Mouse (Mus musculus): ENCODE results near the gene Bcor. TPM values are rescaled to one million over a fixed set of nuclear protein-coding genes. Genes with fewer than 3 reads are reported as not detected.
A peak's percentile ranks its signal among the peaks of the same experiment; 100 is the strongest.

Bcor gene
- polyA plus RNA-seq, 1 experiment = 15.8 TPM

GRCm38 (mm10) chrX:12082184-12082583 is 78.0 kb downstream of the Bcor start:
- H3K36me3 ChIP-seq (ENCODE audit: control insufficient read depth, insufficient read depth, low read length, poor library complexity, severe bottlenecking) = no peaks in the 10 kb centered on the region
- H3K4me1 ChIP-seq (ENCODE audit: control insufficient read depth, insufficient read depth, low read length) = no peaks in the 10 kb centered on the region
- no peaks in the 10 kb centered on the region for H3K9me3 ChIP-seq (replicated peaks; ENCODE audit: control insufficient read depth, insufficient read depth, low read length, poor library complexity, severe bottlenecking)
- H3K27ac ChIP-seq (ENCODE audit: insufficient read depth, low read length) = no peak overlapping the region
- no peak overlapping the region for H3K9ac ChIP-seq (ENCODE audit: low read depth, poor library complexity, severe bottlenecking)
- TF ChIP-seq EP300 (IDR thresholded peaks at IDR 0.05; ENCODE audit: insufficient read depth, low read depth, low read length) = no peak
- TF ChIP-seq POLR2A (IDR thresholded peaks at IDR 0.05; ENCODE audit: insufficient read depth, low read length) = no peak
- TF ChIP-seq CTCF (IDR thresholded peaks at IDR 0.05; ENCODE audit: low read depth, low read length) = no peak
- H3K27me3 ChIP-seq (ENCODE audit: control insufficient read depth, insufficient read depth, low read length, poor library complexity, severe bottlenecking) = peaks cover 34% of the 10 kb centered on the region
- no peak overlapping the region for H3K4me3 ChIP-seq (ENCODE audit: low read depth, low read length)

GRCm38 (mm10) chrX:12081741-12082155 is 78.4 kb downstream of the Bcor start:
- H3K27me3 ChIP-seq (ENCODE audit: control insufficient read depth, insufficient read depth, low read length, poor library complexity, severe bottlenecking) = peaks cover 32% of the 10 kb centered on the region
- no peaks in the 10 kb centered on the region for H3K4me1 ChIP-seq (ENCODE audit: control insufficient read depth, insufficient read depth, low read length)
- peak overlapping the region; percentile 27; the same call in 1 of the 2 replicates for H3K4me3 ChIP-seq (ENCODE audit: low read depth, low read length)
- no peak overlapping the region for H3K27ac ChIP-seq (ENCODE audit: insufficient read depth, low read length)
- no peaks in the 10 kb centered on the region for H3K9me3 ChIP-seq (replicated peaks; ENCODE audit: control insufficient read depth, insufficient read depth, low read length, poor library complexity, severe bottlenecking)
- H3K9ac ChIP-seq (ENCODE audit: low read depth, poor library complexity, severe bottlenecking) = no peak overlapping the region
- TF ChIP-seq EP300 (IDR thresholded peaks at IDR 0.05; ENCODE audit: insufficient read depth, low read depth, low read length) (no peak), CTCF (IDR thresholded peaks at IDR 0.05; ENCODE audit: low read depth, low read length) (no peak), POLR2A (IDR thresholded peaks at IDR 0.05; ENCODE audit: insufficient read depth, low read length) (no peak)
- no peaks in the 10 kb centered on the region for H3K36me3 ChIP-seq (ENCODE audit: control insufficient read depth, insufficient read depth, low read length, poor library complexity, severe bottlenecking)

DNA sequence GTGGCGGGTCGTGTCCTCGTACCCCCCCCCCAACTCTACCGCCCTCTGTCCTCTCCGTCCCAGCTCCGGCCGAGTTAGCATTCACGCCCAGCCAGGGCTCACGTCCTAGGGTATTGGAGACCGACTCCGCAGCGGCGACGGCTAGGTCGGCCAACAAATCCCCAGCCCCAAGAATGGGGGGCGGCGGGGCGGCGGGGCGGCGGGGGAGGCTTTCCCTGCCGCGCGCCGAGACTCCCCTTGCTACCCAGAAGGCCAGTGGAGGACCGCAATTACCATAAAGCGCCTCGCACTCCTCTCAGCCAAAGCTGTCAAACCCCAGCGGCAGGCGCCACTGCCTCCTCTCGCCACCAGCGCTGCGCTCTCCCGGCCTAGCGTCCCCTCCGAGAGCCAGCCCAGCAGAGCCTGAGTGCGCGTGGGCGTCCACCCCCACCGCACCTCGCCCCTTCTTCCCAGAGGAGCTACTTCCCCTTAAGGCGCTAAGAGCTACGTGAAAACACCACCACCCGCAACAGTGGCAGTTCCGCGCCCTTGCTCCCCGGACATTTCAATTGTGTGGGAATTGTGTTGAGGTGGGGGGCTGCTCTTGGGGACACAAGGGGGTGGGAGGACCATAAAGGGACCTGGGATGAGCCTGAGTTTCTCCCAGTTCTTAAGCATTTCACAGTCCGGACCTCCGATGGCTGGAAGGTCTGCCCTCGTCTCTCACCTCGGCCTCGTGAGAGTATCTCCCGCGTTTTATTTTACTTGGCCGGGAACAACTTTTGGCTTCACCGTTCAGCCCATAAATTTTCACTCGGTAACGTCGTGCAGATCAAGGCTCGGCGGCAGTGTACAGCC is 79.0 kb downstream of the Bcor start:
- H3K9ac ChIP-seq (ENCODE audit: low read depth, poor library complexity, severe bottlenecking) = peak overlapping the region; percentile 89
- H3K4me3 ChIP-seq (ENCODE audit: low read depth, low read length) = peak overlapping the region; percentile 66
- no peaks in the 10 kb centered on the region for H3K36me3 ChIP-seq (ENCODE audit: control insufficient read depth, insufficient read depth, low read length, poor library complexity, severe bottlenecking)
- no peak for TF ChIP-seq EP300 (IDR thresholded peaks at IDR 0.05; ENCODE audit: insufficient read depth, low read depth, low read length)
- H3K27me3 ChIP-seq (ENCODE audit: control insufficient read depth, insufficient read depth, low read length, poor library complexity, severe bottlenecking) = peaks cover 30% of the 10 kb centered on the region
- H3K9me3 ChIP-seq (replicated peaks; ENCODE audit: control insufficient read depth, insufficient read depth, low read length, poor library complexity, severe bottlenecking) = no peaks in the 10 kb centered on the region
- no peaks in the 10 kb centered on the region for H3K4me1 ChIP-seq (ENCODE audit: control insufficient read depth, insufficient read depth, low read length)
- H3K27ac ChIP-seq (ENCODE audit: insufficient read depth, low read length) = no peak overlapping the region

- H3K4me1 ChIP-seq (ENCODE audit: control insufficient read depth, insufficient read depth, low read length) = no peaks in the 10 kb centered on the region
- peak overlapping the region; percentile 66 for H3K4me3 ChIP-seq (ENCODE audit: low read depth, low read length)
- TF ChIP-seq EP300 (IDR thresholded peaks at IDR 0.05; ENCODE audit: insufficient read depth, low read depth, low read length) = no peak
- TF ChIP-seq CTCF (IDR thresholded peaks at IDR 0.05; ENCODE audit: low read depth, low read length) = no peak
- TF ChIP-seq POLR2A (IDR thresholded peaks at IDR 0.05; ENCODE audit: insufficient read depth, low read length) = no peak
- H3K9me3 ChIP-seq (replicated peaks; ENCODE audit: control insufficient read depth, insufficient read depth, low read length, poor library complexity, severe bottlenecking) = no peaks in the 10 kb centered on the region
- peaks cover 24% of the 10 kb centered on the region for H3K27me3 ChIP-seq (ENCODE audit: control insufficient read depth, insufficient read depth, low read length, poor library complexity, severe bottlenecking)
- no peaks in the 10 kb centered on the region for H3K36me3 ChIP-seq (ENCODE audit: control insufficient read depth, insufficient read depth, low read length, poor library complexity, severe bottlenecking)
- H3K9ac ChIP-seq (ENCODE audit: low read depth, poor library complexity, severe bottlenecking) = peak overlapping the region; percentile 89
- H3K27ac ChIP-seq (ENCODE audit: insufficient read depth, low read length) = no peak overlapping the region
Observed at GRCm38 (mm10) chrX:12080095-12080903, 79.9 kb downstream of the Bcor start.

DNA sequence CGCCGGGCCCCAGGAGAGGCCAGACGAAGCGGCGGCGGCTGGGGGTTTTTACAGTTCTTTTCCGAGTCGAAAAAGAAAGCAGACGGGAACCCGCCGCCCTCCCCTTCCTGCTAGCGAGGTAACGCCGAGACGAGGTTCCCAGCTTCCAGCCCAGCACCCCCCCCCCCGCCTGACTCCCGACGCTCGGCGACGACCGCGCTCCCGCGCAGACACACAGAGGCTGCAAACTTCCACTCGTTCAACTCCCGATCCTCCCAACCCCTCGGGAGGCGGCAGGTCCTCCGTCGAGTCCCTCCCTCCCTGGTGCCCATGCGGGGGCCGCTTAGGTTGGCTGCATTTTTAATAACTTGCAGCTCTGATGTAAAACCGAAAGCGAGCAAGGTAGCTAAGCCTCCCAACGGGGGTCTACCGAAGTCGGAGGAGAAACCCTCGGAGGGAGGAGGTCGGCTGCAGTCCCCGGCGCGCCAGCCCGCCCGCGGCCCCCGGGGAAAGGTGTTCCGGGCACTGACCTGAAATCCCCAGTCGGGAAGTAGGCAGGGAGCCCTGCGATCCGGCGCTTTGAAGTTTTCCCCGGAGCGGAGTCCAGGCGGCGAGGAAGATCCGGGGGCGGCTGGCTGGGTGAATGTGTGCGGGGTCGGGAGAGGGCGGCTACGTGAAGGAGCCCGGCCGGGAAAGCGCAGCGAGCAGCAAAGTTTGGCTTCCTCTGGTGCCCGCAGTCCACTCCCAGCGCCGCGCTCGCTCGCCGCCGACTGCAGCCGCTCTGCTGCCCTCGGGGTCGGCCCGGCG is 80.7 kb downstream of the Bcor start:
- no peak overlapping the region for H3K27ac ChIP-seq (ENCODE audit: insufficient read depth, low read length)
- H3K36me3 ChIP-seq (ENCODE audit: control insufficient read depth, insufficient read depth, low read length, poor library complexity, severe bottlenecking) = no peaks in the 10 kb centered on the region
- H3K27me3 ChIP-seq (ENCODE audit: control insufficient read depth, insufficient read depth, low read length, poor library complexity, severe bottlenecking) = peaks cover 21% of the 10 kb centered on the region
- no peaks in the 10 kb centered on the region for H3K9me3 ChIP-seq (replicated peaks; ENCODE audit: control insufficient read depth, insufficient read depth, low read length, poor library complexity, severe bottlenecking)
- TF ChIP-seq POLR2A (IDR thresholded peaks at IDR 0.05; ENCODE audit: insufficient read depth, low read length) (no peak), CTCF (IDR thresholded peaks at IDR 0.05; ENCODE audit: low read depth, low read length) (no peak), EP300 (IDR thresholded peaks at IDR 0.05; ENCODE audit: insufficient read depth, low read depth, low read length) (no peak)
- no peaks in the 10 kb centered on the region for H3K4me1 ChIP-seq (ENCODE audit: control insufficient read depth, insufficient read depth, low read length)
- peak overlapping the region; percentile 89 for H3K9ac ChIP-seq (ENCODE audit: low read depth, poor library complexity, severe bottlenecking)
- H3K4me3 ChIP-seq (ENCODE audit: low read depth, low read length) = peak overlapping the region; percentile 53

Measured in ES-Bruce4 (cell line).